Mouse (Mus musculus): Measurements from ENCODE around the gene Sult1b1.
"Not testable (repeated sequence)": the region's sequence is repeated elsewhere in the genome, so short reads cannot be mapped to it uniquely, and the experiment has no call there.

Gene Sult1b1

GRCm38 (mm10) chr5:87538111-87538510 is at the start of gene Sult1b1:
Gene Sult1b1, minus strand, starts transcription at chr5:87538195.
- DNase-seq, result no peak

GRCm38 (mm10) chr5:87580389-87580788 is 42.4 kb upstream of the Sult1b1 start:
- DNase-seq, result no peak

GRCm38 (mm10) chr5:87574174-87574573 is 36.2 kb upstream of the Sult1b1 start:
- no peak for DNase-seq

DNA sequence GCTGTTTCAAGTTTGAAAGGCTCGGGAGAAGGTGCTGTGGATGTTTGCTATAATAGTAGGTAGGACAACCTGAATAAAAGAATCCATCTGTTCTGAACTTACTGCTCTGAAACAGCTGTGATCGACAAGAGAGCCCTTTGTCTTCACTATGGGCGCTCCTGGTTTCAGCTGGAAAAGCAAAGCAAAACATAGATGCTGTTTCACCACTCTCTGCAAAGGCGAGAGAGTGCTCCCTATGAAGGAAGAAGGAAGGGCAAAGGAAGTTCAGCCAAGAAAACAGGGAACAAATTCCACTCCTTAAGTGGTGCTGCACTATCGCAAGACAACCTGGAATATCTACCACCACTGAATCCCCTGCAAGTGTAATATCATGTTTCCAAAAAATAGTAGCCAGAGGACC is 35.5 kb upstream of the Sult1b1 start:
- no peak for DNase-seq

- no peak for DNase-seq
Measured at GRCm38 (mm10) chr5:87572781-87573180, 34.8 kb upstream of the Sult1b1 start.

GRCm38 (mm10) chr5:87568845-87569244 is 30.9 kb upstream of the Sult1b1 start, which contains the start of gene Sult1d1:
Gene Sult1d1, minus strand, starts transcription at chr5:87569027.
- no peak for DNase-seq

DNA sequence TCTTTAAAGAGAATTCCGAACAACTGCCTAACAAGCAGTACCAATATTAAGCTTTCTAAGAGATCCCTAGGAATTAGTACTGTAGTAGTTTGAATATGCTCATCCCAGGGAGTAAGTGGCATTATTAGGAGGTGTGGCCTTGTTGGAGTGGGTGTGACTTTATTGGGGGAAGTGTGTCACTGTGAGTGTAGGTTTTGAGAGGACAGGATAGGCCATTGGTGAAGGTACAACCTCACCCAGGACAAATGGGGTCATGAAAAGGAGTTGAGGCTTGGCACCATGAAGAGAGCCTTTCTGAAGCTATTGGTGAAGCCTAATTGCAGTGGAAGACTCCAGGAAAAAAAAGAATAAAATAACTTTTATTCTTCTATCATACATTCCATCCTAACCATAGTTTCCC is 29.3 kb upstream of the Sult1b1 start:
- no peak for DNase-seq

DNA sequence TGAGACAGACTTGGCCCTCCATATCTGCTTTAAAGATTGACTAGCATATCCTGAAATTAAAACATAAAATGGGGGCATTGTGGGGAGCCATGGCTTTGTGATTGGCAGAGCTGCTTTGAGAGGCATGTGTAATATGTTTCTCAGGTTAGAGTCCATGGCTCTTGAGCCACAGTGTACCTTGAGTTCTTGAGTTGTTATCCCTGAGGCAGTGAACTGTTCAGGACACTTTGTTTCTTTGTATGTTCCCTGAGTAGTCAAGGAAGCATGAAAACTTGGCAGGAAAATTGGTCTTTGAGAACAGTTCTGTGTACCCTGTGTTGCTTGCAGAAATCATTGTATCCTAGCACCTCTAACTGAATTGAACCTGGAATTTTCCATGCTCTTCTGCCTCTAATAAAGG is 25.0 kb upstream of the Sult1b1 start:
- no peak for DNase-seq

GRCm38 (mm10) chr5:87562526-87562925 is 24.5 kb upstream of the Sult1b1 start:
- DNase-seq, result no peak

- DNase-seq, result no peak
Measured at GRCm38 (mm10) chr5:87560145-87560544, 22.1 kb upstream of the Sult1b1 start.

- no peak for DNase-seq
Measured at GRCm38 (mm10) chr5:87550935-87551334, 12.9 kb upstream of the Sult1b1 start.

DNA sequence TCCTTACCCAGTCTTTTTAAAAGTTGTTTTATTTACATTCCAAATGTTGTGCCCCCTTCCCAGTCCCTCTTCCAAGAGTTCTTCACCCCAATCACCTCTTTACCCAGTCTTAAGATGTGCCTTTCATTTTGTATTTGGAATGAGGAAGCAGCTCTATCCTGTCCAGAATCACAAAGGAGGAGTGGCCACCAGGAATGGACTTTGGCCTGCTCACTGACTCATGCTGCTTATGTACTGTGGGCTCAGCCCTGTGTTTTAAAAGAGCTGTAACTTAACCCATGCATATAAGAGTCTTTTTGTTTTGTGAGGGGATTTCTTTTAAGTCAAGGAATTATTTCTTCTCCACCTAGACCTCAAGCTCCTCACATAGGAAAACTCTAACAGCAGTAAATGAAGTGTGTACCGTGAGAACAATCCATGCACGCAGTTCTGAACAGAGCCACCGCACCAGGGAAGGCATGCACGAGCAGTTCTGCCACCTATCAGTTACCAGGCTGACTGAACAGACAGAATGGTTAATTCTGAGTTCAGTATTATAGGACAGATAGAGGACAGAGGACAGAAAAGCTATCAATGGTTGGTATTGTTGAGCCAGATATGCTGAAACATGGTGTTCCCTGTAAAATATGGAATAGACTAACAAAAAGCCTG is 1.9 kb downstream of the Sult1b1 start:
- no peak for DNase-seq

- no peak for DNase-seq
Measured at GRCm38 (mm10) chr5:87532288-87532687, 5.7 kb downstream of the Sult1b1 start.

DNA sequence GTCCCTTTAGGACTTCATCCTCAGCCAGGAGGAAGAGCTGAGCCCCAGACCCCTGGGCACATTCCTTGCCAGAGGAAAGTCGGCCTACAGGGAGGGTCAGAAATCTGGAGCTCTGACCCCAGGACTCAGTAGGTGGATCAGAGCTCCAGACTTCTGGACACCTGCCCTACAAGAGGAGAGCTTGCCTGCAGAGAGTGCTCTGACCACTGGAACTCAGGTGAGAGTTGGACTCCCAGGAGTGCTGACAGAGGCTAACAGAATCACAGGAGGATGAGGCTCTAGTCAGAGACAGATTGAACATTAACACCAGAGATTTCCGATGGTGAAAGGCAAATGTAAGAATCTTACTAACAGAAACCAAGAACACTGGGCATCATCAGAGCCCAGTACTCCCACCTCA is 14.4 kb downstream of the Sult1b1 start:
- DNase-seq, result not testable (repeated sequence)

- DNase-seq, result no peak
Measured at GRCm38 (mm10) chr5:87505776-87506458, 32.1 kb downstream of the Sult1b1 start.

DNA sequence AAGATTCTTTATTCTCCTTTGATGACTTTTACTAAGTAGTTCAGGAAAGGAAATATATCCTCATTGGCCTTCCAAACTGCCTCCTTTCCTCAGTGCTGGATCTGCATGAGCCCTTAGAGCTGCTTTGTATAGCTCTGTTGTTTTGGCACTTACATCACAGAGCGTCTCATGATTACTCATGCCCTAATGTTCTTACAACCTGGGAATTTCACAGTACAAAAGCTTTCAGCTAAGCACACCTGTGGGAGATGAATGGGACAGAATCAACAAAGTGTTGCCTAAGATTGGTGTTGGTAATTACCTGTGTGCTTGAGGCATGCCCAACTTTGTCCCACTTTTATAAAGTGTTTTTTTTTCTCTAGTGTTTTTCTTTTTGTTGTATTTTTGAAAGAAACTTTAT is 35.3 kb downstream of the Sult1b1 start:
- DNase-seq, result no peak

- DNase-seq, result no peak
Measured at GRCm38 (mm10) chr5:87499341-87499740, 38.7 kb downstream of the Sult1b1 start.

- DNase-seq, result no peak
Measured at GRCm38 (mm10) chr5:87498936-87499335, 39.1 kb downstream of the Sult1b1 start.

GRCm38 (mm10) chr5:87490771-87491170 is 47.2 kb downstream of the Sult1b1 start, which contains the start of gene Ugt2a1:
Gene Ugt2a1, minus strand, starts transcription at chr5:87490871.
- no peak for DNase-seq

- not testable (repeated sequence) for DNase-seq
Measured at GRCm38 (mm10) chr5:87486706-87487105, 51.3 kb downstream of the Sult1b1 start, which contains the start of gene Gm43638. Gene Gm43638, minus strand, starts transcription at chr5:87486806.

GRCm38 (mm10) chr5:87482160-87482559 is 55.8 kb downstream of the Sult1b1 start, which contains the start of gene Ugt2a2:
Gene Ugt2a2, minus strand, starts transcription at chr5:87482260.
- no peak for DNase-seq

Data from right cerebral cortex, postnatal 4 days (tissue).